Mouse (Mus musculus): ENCODE data around the gene Usp33.

The Usp33 gene

GRCm38 (mm10) chr3:152342961-152343517 lies 3.2 kb upstream of the Usp33 start:
- no peak for DNase-seq

- DNase-seq = no peak
Measured at GRCm38 (mm10) chr3:152346633-152347141, 409 bp downstream of the Usp33 start.

GRCm38 (mm10) chr3:152347227-152347626 lies 949 bp downstream of the Usp33 start:
- no peak for DNase-seq

GRCm38 (mm10) chr3:152348011-152348830 lies 1.9 kb downstream of the Usp33 start:
- DNase-seq = no peak

- no peak for DNase-seq
Measured at GRCm38 (mm10) chr3:152350431-152350830, 4.2 kb downstream of the Usp33 start.

GRCm38 (mm10) chr3:152350966-152351365 lies 4.7 kb downstream of the Usp33 start:
- DNase-seq = no peak

- DNase-seq = no peak
Measured at GRCm38 (mm10) chr3:152352289-152352688, 6.0 kb downstream of the Usp33 start.

- no peak for DNase-seq
Measured at GRCm38 (mm10) chr3:152353434-152354177, 7.3 kb downstream of the Usp33 start.

GRCm38 (mm10) chr3:152355361-152355760 lies 9.1 kb downstream of the Usp33 start:
- no peak for DNase-seq

- no peak for DNase-seq
Measured at GRCm38 (mm10) chr3:152356751-152357150, 10.5 kb downstream of the Usp33 start.

GRCm38 (mm10) chr3:152359151-152359550 lies 12.9 kb downstream of the Usp33 start:
- no peak for DNase-seq

- no peak for DNase-seq
Measured at GRCm38 (mm10) chr3:152364181-152364580, 17.9 kb downstream of the Usp33 start.

- DNase-seq = no peak
Measured at GRCm38 (mm10) chr3:152376063-152376462, 29.8 kb downstream of the Usp33 start.

- DNase-seq = no peak
Measured at GRCm38 (mm10) chr3:152384106-152384505, 37.8 kb downstream of the Usp33 start.

- DNase-seq = peak; percentile 87
Measured at GRCm38 (mm10) chr3:152395350-152396277, 49.3 kb downstream of the Usp33 start, which contains the start of gene Zzz3. Zzz3 (plus strand) TSS chr3:152395473.

- DNase-seq = peak; percentile 97
Measured at GRCm38 (mm10) chr3:152396278-152396987, 50.2 kb downstream of the Usp33 start.

GRCm38 (mm10) chr3:152396988-152397314 lies 50.7 kb downstream of the Usp33 start:
- DNase-seq = no peak

- no peak for DNase-seq
Measured at GRCm38 (mm10) chr3:152397335-152397940, 51.2 kb downstream of the Usp33 start.

- DNase-seq = no peak
Measured at GRCm38 (mm10) chr3:152400441-152400840, 54.2 kb downstream of the Usp33 start.

- DNase-seq = no peak
Measured at GRCm38 (mm10) chr3:152400875-152401274, 54.6 kb downstream of the Usp33 start.

GRCm38 (mm10) chr3:152401964-152402670 lies 55.8 kb downstream of the Usp33 start:
- DNase-seq = no peak

Data from right cerebral cortex, postnatal 4 days (tissue).